Mouse (Mus musculus) CD4-positive, CD25-positive, alpha-beta regulatory T cell, adult 2 months (primary cell): ENCODE measurements around the gene Bcar1.

Experiments used
- DNase-seq: peaks from one replicate; pipeline ENCODE4 v3.0.0-alpha.2; 2012; ENCODE audit warnings: low read depth, low spot score

The Bcar1 gene

DNA sequence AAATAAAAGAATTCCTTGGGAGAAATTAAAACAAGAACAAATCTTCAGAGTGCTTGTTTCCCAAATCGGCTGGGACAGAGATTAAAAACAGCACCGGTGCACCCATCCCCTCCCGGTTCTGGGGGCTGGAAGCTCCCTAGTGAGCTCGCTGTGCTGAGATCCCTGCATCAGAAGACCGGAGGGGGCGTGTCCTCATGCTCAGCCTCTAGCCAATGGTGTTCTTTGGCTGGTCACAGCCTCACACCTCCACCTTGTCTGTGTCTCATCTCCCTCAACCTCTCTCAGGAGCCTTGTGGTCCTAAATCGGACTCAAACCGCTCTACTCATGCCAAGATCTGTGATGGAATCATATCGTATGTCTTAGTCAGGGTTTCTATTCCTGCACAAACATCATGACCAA, 61.1 kb downstream of the Bcar1 start:
- DNase-seq, result no peak

GRCm38 (mm10) chr8:111681153-111681552, 62.5 kb downstream of the Bcar1 start:
- no peak for DNase-seq

DNA sequence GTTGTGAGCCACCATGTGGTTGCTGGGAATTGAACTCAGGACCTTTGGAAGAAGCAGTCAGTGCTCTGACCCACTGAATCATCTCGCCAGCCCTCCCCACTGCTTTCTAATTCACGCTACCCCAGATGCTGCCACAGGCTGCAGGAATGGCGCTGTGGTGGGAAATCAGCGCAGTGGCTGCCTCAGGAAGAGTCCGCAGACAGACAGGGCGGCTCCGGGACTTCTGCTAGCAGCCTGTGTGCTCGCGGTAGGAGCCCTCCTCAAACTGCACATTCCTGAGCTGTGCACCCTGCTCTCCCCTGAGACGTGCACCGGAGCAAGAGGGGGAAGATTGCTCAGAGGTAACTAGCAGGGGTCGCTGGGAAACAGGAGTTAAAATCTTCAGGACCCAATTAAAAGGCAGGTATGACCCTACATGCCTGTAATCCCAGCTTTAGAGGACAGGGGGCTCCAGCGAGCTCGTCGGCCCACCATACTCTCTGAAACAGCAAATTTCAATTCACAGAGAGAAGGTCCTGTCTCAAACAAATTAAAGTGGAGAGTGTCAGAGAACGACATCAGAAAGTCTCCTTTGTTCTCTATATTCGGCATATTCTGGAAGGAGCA, 63.1 kb downstream of the Bcar1 start:
- DNase-seq, result no peak

DNA sequence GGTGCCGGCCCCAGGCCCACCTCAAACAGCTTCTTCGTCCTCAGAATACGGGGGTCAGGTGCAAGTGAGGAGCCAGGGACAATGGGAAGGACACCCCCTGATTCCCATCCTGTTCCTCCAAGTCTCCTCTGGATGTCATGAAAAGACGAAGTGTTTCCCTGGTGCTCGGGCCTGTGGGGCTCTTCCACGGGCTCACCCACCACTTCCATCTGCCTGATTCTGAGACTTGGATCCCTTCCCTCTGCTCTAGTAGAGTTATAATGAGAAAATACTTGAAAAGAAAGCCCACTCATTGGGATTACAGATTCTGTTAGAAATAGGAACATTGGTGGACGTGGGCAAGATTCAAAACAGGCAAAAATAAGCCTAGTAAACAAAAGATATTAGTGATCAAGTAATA, 64.8 kb downstream of the Bcar1 start:
- DNase-seq, result no peak

DNA sequence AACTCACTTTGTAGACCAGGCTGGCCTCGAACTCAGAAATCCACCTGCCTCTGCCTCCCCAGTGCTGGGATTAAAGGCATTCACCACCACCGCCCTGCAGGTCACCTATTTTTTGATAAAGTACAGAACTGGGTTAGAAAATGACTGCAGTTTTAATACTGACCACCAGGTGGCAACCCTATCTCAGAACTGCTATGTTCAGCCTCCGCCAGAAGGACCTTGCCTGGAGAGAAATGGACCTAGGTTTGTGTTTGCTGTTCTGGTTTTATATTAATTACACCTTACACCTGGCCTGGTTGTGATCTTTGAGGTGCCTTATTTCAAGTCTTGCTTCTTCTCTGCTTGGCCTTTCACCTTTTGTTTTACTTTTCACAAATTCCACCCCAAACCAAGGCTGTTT, 65.5 kb downstream of the Bcar1 start:
- DNase-seq, result peak; percentile 81

GRCm38 (mm10) chr8:111676237-111676636, 67.4 kb downstream of the Bcar1 start:
- DNase-seq, result peak; percentile 61

- no peak for DNase-seq
Measured at GRCm38 (mm10) chr8:111666751-111667150, 76.9 kb downstream of the Bcar1 start.

DNA sequence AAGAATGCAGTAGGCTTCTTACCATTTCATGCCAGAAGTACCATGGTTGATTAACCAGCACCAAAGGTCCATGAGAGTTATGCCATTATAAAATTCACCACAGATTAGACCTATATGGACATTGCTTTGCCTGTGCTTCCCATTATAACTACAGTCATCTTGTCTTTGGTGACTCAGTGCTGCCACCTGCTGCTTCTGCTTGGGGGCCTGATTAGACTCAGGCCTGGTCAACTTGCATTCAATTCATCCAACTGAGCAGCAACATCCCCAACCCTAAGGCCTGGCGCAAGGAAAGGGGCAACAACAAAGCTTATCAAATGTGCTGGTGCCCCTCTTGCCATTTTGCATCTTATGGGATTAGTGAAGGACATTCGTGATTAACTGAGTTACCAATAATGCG, 81.1 kb downstream of the Bcar1 start:
- peak; percentile 80 for DNase-seq
